Mouse (Mus musculus) G1E (cell line): ENCODE measurements around the gene Anapc16. TPM values are rescaled to one million over a fixed set of nuclear protein-coding genes. Genes with fewer than 3 reads are reported as not detected.

Source experiments
- ATAC-seq: 2 replicates; pipeline ENCODE4 v1.8.0; 2016; ENCODE audit warnings: mild to moderate bottlenecking; ENCODE audit not compliant: insufficient number of reproducible peaks, poor library complexity, low FRiP score, severe bottlenecking; ENCODE audit errors: extremely low read depth
- DNase-seq: peaks from one replicate; pipeline ENCODE4 v3.0.0; 2012; ENCODE audit warnings: low spot score
- H3K27me3 ChIP-seq: 2 replicates; pipeline ENCODE4 v1.6.1; 2012; ENCODE audit warnings: mild to moderate bottlenecking, low read length, inconsistent platforms; ENCODE audit not compliant: insufficient read depth
- H3K36me3 ChIP-seq: replicated peaks from 2 replicates; pipeline ENCODE3; 2012; ENCODE audit warnings: mild to moderate bottlenecking, inconsistent platforms
- H3K4me1 ChIP-seq: 2 replicates; pipeline ENCODE4 v1.6.1; 2012; ENCODE audit warnings: low read depth, low read length, inconsistent platforms, mixed read lengths; ENCODE audit not compliant: insufficient read depth
- H3K4me3 ChIP-seq: 2 replicates; pipeline ENCODE4 v1.5.1; 2012; ENCODE audit warnings: low read depth, mild to moderate bottlenecking, inconsistent platforms, low read length, moderate library complexity, mixed read lengths
- H3K9me3 ChIP-seq: replicated peaks from 2 replicates; pipeline ENCODE4 v1.6.1; 2012; ENCODE audit warnings: inconsistent platforms
- CTCF ChIP-seq: IDR thresholded peaks from 2 replicates; pipeline ENCODE4 v1.5.1; 2012; ENCODE audit warnings: low read depth, low read length, inconsistent platforms, mixed read lengths
- GATA1 ChIP-seq: IDR thresholded peaks from 2 replicates; pipeline ENCODE4 v1.6.1; 2012; ENCODE audit warnings: borderline replicate concordance, low read length, inconsistent platforms, mixed read lengths
- GATA2 ChIP-seq: IDR thresholded peaks from 2 replicates; pipeline ENCODE4 v1.6.1; 2012; ENCODE audit warnings: low read depth, low read length, inconsistent platforms, borderline replicate concordance
- POLR2AphosphoS5 ChIP-seq: IDR thresholded peaks from 2 replicates; pipeline ENCODE4 v1.6.1; 2012; ENCODE audit warnings: low read depth, low read length, inconsistent platforms; ENCODE audit not compliant: insufficient replicate concordance
- TAL1 ChIP-seq: conservative IDR thresholded peaks from 2 replicates; pipeline ENCODE4 v1.6.1; 2012; ENCODE audit warnings: low read depth, low read length, inconsistent platforms, mixed read lengths
- polyA plus RNA-seq: library from polyadenylated mRNA; stranded (reverse); fragments of >175 nt; gene quantifications from 2 replicates; pipeline ENCODE4 v1.2.3, GENCODE M21; 2012
- total RNA-seq, 2 experiments: library from RNA; stranded (forward) in 1 of 2; stranded (reverse) in 1 of 2; fragments of 200-1000 nt in 1 of 2; fragments of >200 nt in 1 of 2; fragmentation: Nextera tagmentation in 1 of 2; gene quantifications; 2 replicates each; pipeline ENCODE4 v1.2.3; 2014 to 2017

Anapc16 gene
- total RNA-seq (2014; fragmentation: Nextera tagmentation) (43.2 and 54.4 TPM in 2 replicates), total RNA-seq (2017) (26.3 and 28.2 TPM in 2 replicates), polyA plus RNA-seq (36.7 and 38.4 TPM in 2 replicates)

DNA sequence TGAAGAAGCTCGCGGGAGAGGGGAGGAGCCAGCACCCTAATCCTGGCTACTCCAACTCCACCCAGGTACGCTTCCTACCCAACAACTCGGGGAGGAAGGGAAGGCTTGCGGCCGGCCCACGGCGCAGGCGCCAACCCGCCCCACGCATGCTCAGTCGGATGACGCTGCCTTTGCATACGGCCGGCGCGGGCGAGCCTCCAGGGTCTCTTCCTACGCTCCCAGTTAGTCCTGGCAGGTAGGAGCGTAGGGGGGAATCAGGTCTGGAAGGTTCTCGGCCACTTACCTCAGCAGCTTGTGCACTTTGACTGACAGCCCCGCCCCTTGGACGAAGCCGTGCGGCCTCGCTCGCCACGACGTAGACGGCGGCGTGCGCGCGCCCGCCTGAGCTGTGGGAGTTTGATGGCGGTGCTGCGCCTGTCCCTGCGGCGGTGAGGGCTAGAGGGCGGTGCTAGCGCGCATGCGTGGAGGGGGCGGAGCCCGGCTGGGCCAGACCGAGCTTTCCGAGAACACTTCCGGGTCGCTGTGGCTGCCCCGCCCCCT lies at the start of gene Anapc16, which contains the start of gene Ascc1:
Gene Anapc16, minus strand, starts transcription at position 463 of the 540 bp plus-strand sequence.
Gene Ascc1, plus strand, starts transcription at position 133 of the 540 bp plus-strand sequence.
- H3K9me3 ChIP-seq: no peaks in the 10 kb centered on the region
- H3K4me1 ChIP-seq: peaks cover 23% of the 10 kb centered on the region
- DNase-seq (peak; percentile 76), ATAC-seq (peak; percentile 57)
- H3K27me3 ChIP-seq: no peaks in the 10 kb centered on the region
- TF ChIP-seq GATA2 (no peak), POLR2AphosphoS5 (no peak), GATA1 (no peak)
- H3K4me3 ChIP-seq: peak within 1 kb of the TSS; percentile 74
- peaks cover 21% of the 10 kb centered on the region for H3K36me3 ChIP-seq

DNA sequence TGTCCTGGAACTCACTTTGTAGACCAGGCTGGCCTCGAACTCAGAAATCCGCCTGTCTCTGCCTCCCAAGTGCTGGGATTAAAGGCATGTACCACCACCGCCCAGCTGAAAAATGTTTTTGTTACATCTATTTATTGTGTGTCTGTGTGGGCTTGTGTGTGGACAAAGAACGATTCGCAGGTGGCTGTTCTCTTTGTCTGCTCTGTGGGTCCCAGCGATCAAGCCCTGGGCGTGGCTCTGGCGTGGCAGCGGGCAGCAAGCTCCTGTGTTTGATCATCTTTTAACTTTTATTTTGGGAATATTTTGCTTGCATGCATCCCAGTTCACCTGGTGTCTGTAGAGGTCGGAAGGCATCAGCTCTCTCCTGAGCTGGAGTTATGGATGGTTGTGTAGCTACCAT lies 47.6 kb upstream of the Anapc16 start:
- H3K4me3 ChIP-seq: no peak overlapping the region
- no peaks in the 10 kb centered on the region for H3K9me3 ChIP-seq
- no peaks in the 10 kb centered on the region for H3K27me3 ChIP-seq
- no peak for DNase-seq
- no peaks in the 10 kb centered on the region for H3K4me1 ChIP-seq
- H3K36me3 ChIP-seq: peaks cover 12% of the 10 kb centered on the region
- ATAC-seq: no peak
- TF ChIP-seq GATA1 (no peak), CTCF (no peak), GATA2 (no peak), TAL1 (no peak), POLR2AphosphoS5 (no peak)

DNA sequence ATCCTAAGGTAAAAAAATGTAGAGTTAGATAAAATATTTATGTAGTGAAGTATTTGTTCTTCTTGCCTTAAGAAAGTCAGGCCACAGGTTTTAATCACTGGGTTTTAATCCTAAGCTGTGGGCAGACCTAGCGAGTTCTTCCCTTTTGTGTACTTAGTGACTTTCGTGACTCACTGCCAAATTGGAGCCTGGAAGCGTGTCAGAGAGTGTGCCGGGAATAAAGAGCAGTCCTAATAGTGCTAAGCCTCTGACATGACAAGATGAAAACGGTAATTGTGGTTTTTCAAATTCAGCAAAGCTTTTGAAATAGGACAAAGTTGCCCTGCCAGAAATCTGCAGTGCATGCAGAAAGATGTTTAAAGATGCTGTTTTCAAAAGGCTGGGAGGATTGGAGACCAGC lies 43.8 kb upstream of the Anapc16 start:
- Histone ChIP-seq H3K27me3 (no peaks in the 10 kb centered on the region), H3K4me3 (no peak overlapping the region), H3K9me3 (no peaks in the 10 kb centered on the region), H3K4me1 (no peaks in the 10 kb centered on the region), H3K36me3 (peaks cover 23% of the 10 kb centered on the region)
- DNase-seq (no peak), ATAC-seq (no peak)
- no peak for TF ChIP-seq POLR2AphosphoS5
- no peak for TF ChIP-seq GATA1
- TF ChIP-seq GATA2: no peak
- TF ChIP-seq TAL1: no peak

DNA sequence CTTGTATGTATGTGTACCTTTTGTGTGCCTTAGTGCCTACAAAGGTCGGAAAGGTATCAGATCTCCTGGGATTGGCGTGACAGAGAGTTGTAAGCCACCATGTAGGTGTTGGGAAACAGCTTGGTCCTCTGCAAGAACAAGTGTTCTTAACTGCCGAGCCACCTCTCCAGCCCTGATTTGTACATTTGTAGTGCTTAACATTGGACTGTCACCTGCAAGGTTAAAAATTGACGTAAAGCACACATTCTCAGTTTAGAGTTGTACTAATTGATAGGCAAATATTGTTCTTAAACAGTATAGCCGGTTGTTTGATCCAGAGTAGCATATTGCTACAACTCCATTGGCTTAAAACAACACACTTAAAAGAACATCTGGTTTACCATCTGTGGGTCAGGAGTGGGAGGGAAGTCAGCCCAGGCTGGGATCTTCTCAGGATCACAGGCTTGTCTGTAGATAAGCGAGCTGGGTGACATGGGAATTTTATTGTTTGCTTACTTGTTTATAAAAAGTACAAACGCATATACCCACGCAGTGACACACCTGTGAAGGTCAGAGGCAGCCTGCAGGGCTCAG lies 39.5 kb upstream of the Anapc16 start:
- Histone ChIP-seq H3K4me1 (no peaks in the 10 kb centered on the region), H3K9me3 (no peaks in the 10 kb centered on the region), H3K36me3 (peaks cover 10% of the 10 kb centered on the region), H3K27me3 (no peaks in the 10 kb centered on the region), H3K4me3 (no peak overlapping the region)
- ATAC-seq (no peak), DNase-seq (no peak)
- no peak for TF ChIP-seq GATA2
- no peak for TF ChIP-seq POLR2AphosphoS5
- no peak for TF ChIP-seq CTCF
- no peak for TF ChIP-seq TAL1
- TF ChIP-seq GATA1: no peak

DNA sequence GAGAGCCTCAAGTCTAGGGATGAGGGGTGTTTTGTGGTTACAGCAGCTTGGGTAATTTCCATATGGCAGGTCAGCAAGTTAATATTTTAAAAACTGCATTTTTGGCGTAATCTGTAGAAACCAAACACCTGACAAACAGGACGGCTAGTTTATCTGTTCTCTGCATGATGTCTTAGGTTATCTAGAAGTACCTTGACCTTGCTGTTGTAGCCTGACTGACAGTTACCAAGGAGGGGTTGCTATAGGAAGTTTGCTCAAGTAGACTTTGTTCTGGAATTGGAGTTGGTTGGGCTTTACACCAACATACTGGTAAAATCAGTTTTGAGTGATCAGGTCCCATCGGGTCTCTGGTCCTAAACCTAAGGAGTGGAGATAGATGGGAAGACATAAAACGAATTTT lies 32.8 kb upstream of the Anapc16 start:
- TF ChIP-seq TAL1 (no peak), GATA2 (no peak), GATA1 (no peak), POLR2AphosphoS5 (no peak), CTCF (no peak)
- Histone ChIP-seq H3K4me3 (no peak overlapping the region), H3K27me3 (no peaks in the 10 kb centered on the region), H3K4me1 (no peaks in the 10 kb centered on the region; the same call in 1 of the 2 replicates), H3K36me3 (peaks cover 14% of the 10 kb centered on the region), H3K9me3 (no peaks in the 10 kb centered on the region)
- no peak for DNase-seq
- no peak for ATAC-seq

DNA sequence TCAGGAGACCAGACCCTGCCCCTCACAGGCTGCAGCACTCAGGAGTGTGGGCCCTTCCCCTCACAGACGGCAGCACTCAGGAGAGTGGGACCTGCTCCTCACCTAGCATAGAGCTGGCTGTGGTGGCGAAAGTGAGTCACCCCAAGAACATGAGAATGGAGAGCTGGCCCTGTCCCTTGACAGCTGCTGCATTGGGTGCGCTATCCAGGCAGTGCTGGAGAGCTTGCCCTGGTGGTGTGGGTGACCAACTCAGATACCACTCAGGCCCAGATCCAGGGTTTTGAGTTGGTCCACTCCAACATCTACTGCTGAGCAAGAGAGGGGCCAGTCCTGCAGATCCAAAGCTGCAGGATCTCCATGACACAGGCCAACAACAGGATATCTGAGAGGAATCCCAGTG lies 31.7 kb upstream of the Anapc16 start:
- Histone ChIP-seq H3K4me3 (no peak overlapping the region), H3K9me3 (no peaks in the 10 kb centered on the region), H3K36me3 (peaks cover 14% of the 10 kb centered on the region), H3K27me3 (no peaks in the 10 kb centered on the region), H3K4me1 (no peaks in the 10 kb centered on the region; the same call in 1 of the 2 replicates)
- DNase-seq (no peak), ATAC-seq (no peak)
- TF ChIP-seq POLR2AphosphoS5 (no peak), CTCF (no peak), GATA2 (no peak), TAL1 (no peak)
